Mouse (Mus musculus) forebrain, postnatal 0 days (tissue): ENCODE results near the gene Ankrd13a. TPM values are rescaled to one million over a fixed set of nuclear protein-coding genes. Genes with fewer than 3 reads are reported as not detected.

ENCODE experiments used
- ATAC-seq: fragments of 200-750 bp; cut with Nextera tagmentation; 2 replicates; pipeline ENCODE4 v1.8.0; 2017; ENCODE audit warnings: mild to moderate bottlenecking, moderate library complexity
- DNase-seq: peaks from one replicate; pipeline ENCODE4 v3.0.0-alpha.2; 2015
- H3K27ac ChIP-seq: fragments of 300-500 bp; sonication (generic); 2 replicates; pipeline ENCODE4 v1.5.1; 2014; ENCODE audit warnings: low read depth, mild to moderate bottlenecking, antibody characterized with exemption, low read length, moderate library complexity, mixed read lengths
- H3K27me3 ChIP-seq: fragments of 300-500 bp; sonication (generic); 2 replicates; pipeline ENCODE4 v1.6.1; 2014; ENCODE audit warnings: mild to moderate bottlenecking, low read length, mixed read lengths; ENCODE audit not compliant: insufficient read depth
- H3K36me3 ChIP-seq: fragments of 300-500 bp; sonication (generic); 2 replicates; pipeline ENCODE4 v1.6.1; 2014; ENCODE audit warnings: mild to moderate bottlenecking, moderate library complexity; ENCODE audit not compliant: insufficient read depth
- H3K4me1 ChIP-seq: fragments of 300-500 bp; sonication (generic); 2 replicates; pipeline ENCODE4 v1.6.1; 2014; ENCODE audit warnings: antibody characterized with exemption; ENCODE audit not compliant: insufficient read depth
- H3K4me2 ChIP-seq: fragments of 300-500 bp; sonication (generic); 2 replicates; pipeline ENCODE4 v1.6.1; 2014; ENCODE audit warnings: low read depth, mild to moderate bottlenecking, moderate library complexity
- H3K4me3 ChIP-seq: fragments of 300-500 bp; sonication (generic); 2 replicates; pipeline ENCODE4 v1.5.1; 2014; ENCODE audit warnings: low read depth, low read length, mixed read lengths
- H3K9ac ChIP-seq: fragments of 300-500 bp; sonication (generic); 2 replicates; pipeline ENCODE4 v1.6.1; 2014; ENCODE audit warnings: mild to moderate bottlenecking
- H3K9me3 ChIP-seq: fragments of 300-500 bp; sonication (generic); 2 replicates; pipeline ENCODE4 v1.6.1; 2016; ENCODE audit warnings: low read length
- CTCF ChIP-seq: sonication (generic); IDR thresholded peaks from 2 replicates; pipeline ENCODE4 v1.5.1; 2016; ENCODE audit warnings: antibody characterized with exemption, control low read depth, low read depth
- WGBS: fragments of 180-500 bp; shearing (Covaris S2); extraction: QIAGEN DNeasy Blood & Tissue Kit; methylation state at CpG from one replicate; pipeline ENCODE4 v1.1.7; 2014; 5-methylcytosine and 5-hydroxymethylcytosine counted together
- polyA plus RNA-seq: library from polyadenylated mRNA; unstranded; fragments of >200 nt; fragmentation: Nextera tagmentation; extraction: Ambion mirVana; gene quantifications from 2 replicates; pipeline ENCODE4 v1.2.1, GENCODE M21; 2015
- total RNA-seq: library from RNA; depleted of rRNA; stranded (reverse); fragments of >200 nt; gene quantifications from 2 replicates; pipeline ENCODE4 v1.2.3, GENCODE M21; 2014

Ankrd13a gene
- total and polyA plus RNA-seq, 2 experiments from 2014 or later, result 20.7 to 44.8 TPM

DNA sequence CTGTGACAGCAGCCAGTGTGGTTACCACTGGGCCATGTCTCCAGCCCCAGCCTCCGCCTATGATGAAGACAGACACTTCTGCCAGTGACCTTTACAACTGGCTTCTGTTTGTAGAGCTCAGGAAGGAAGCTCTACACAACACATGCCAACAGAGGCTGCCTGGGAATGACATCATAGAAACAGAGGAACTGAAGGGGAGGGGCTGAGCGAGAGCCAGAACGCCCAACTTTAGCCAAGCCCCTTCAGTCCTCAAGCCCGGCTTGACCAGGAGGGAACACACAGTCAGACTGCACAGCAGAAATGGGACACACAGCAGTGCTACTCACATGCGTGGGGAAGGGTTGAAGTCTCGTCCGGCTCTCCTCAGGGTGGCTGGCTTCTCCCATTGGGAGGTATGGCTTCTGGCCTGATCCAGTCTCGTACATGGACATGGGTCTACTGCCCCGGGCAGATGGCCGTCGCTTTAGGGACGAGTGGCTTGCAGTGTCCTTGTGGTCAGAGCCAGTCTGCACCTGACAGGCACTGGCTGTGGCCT is 35.7 kb upstream of the Ankrd13a start:
- WGBS, result 87% methylated on average over 12 of the region's 12 CpGs
- TF ChIP-seq CTCF, result no peak
- no peak for ATAC-seq

DNA sequence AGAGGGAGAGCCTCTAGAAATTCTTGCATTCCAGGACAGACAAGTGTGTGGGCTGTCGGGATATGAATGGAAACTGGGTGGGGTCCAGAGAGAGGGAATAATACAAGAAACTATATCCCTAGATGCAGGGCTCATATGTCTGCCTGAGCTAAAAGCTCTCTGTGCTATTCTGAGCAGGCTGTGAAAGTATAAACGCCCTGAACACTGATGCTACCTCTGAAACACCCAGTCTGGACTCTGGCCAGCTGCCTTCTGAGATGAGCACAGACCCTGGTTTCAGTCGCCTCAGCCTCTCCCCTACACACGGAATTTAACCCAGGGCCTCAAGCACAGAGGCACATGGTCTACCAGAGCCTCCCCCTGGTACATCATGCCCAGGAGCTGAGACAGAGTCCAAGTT is 33.9 kb upstream of the Ankrd13a start:
- H3K9me3 ChIP-seq, result no peaks in the 10 kb centered on the region
- H3K27ac ChIP-seq, result no peak overlapping the region
- no peak overlapping the region for H3K9ac ChIP-seq
- WGBS, result 64% methylated on average over 4 of the region's 4 CpGs
- no peak overlapping the region for H3K4me2 ChIP-seq
- no peak for ATAC-seq
- no peaks in the 10 kb centered on the region for H3K27me3 ChIP-seq
- no peak for DNase-seq
- H3K4me3 ChIP-seq, result no peak overlapping the region
- 0 out of 2 replicates have a peak, but pooled peaks cover 4% of the 10 kb centered on the region for H3K4me1 ChIP-seq
- H3K36me3 ChIP-seq, result peaks cover 87% of the 10 kb centered on the region
- no peak for TF ChIP-seq CTCF

More for the DNA sequence above, 35.7 kb upstream of the Ankrd13a start:
- no peak overlapping the region for H3K27ac ChIP-seq
- 0 out of 2 replicates have a peak, but pooled peaks cover 4% of the 10 kb centered on the region for H3K4me1 ChIP-seq
- peaks cover 82% of the 10 kb centered on the region for H3K36me3 ChIP-seq
- H3K9ac ChIP-seq, result no peak overlapping the region
- no peaks in the 10 kb centered on the region for H3K27me3 ChIP-seq
- no peak overlapping the region for H3K4me2 ChIP-seq
- H3K4me3 ChIP-seq, result no peak overlapping the region
- DNase-seq, result no peak
- no peaks in the 10 kb centered on the region for H3K9me3 ChIP-seq

DNA sequence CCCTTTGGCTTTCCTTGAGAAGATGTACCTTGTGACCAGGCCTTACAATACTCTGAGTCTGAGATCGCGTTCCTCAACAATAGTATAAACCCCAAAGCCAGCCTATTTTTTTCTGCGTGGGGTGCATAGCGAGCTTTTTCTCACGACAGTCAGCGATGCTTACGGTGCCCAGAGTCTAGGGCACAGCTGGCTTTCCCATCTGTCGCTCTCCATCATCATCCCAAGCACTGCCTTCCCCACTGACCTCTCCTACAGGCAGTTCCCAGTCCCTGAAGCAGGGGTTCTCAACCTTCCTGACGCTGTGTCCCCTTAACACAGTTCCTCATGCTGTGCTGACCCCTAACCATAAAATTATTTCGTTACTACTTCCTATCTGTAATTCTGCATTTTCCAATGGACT is 31.9 kb upstream of the Ankrd13a start:
- WGBS, result 70% methylated on average over 10 of the region's 10 CpGs
- 0 out of 2 replicates have a peak overlapping the region, but pooled peaks have one; percentile 54 for H3K27ac ChIP-seq
- H3K4me2 ChIP-seq, result no peak overlapping the region
- DNase-seq (no peak), ATAC-seq (no peak)
- H3K9me3 ChIP-seq, result no peaks in the 10 kb centered on the region
- H3K4me1 ChIP-seq, result 0 out of 2 replicates have a peak, but pooled peaks cover 4% of the 10 kb centered on the region
- H3K9ac ChIP-seq, result no peak overlapping the region
- TF ChIP-seq CTCF, result no peak
- H3K4me3 ChIP-seq, result no peak overlapping the region
- H3K36me3 ChIP-seq, result peaks cover 83% of the 10 kb centered on the region
- no peaks in the 10 kb centered on the region for H3K27me3 ChIP-seq

DNA sequence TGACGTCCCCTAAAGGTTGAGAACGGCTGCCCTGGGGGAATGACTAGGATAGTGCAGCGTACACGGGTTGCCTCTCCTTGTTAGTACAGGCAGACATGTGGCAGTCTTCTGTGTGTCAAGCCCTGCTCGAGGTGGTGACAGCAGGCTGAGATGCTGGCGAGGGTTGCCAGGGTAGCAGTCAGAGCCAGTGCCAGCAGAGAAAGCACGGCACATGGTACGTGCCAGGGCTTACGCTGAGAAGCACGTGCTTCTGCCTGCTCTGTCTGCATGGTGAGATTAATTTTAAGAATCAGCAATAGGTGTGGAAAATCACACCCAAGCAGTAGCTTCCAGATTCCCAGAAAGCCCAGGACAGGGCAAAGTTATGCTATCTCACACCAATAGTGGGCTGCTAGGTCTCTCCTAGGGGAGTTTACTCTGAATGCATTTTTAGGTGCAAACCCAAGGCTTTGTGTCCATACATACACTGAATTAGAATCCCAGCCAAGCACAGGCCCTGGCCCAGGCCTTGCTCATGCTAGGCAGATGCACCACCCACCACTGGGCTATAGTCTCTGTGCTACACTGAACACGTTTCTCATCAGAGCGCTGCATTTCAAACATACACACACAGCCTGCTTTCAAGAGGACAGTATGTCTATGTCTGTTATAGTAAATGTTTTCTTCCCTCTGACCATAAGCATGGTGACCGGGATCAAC is 31.3 kb upstream of the Ankrd13a start:
- no peak for TF ChIP-seq CTCF
- WGBS, result 70% methylated on average over 13 of the region's 13 CpGs
- Histone ChIP-seq H3K36me3 (peaks cover 82% of the 10 kb centered on the region), H3K4me2 (no peak overlapping the region), H3K27me3 (no peaks in the 10 kb centered on the region), H3K4me3 (no peak overlapping the region), H3K9me3 (no peaks in the 10 kb centered on the region), H3K9ac (no peak overlapping the region), H3K4me1 (0 out of 2 replicates have a peak, but pooled peaks cover 4% of the 10 kb centered on the region), H3K27ac (0 out of 2 replicates have a peak overlapping the region, but pooled peaks have one; percentile 54)
- ATAC-seq (peak; percentile 96), DNase-seq (peak; percentile 81)

DNA sequence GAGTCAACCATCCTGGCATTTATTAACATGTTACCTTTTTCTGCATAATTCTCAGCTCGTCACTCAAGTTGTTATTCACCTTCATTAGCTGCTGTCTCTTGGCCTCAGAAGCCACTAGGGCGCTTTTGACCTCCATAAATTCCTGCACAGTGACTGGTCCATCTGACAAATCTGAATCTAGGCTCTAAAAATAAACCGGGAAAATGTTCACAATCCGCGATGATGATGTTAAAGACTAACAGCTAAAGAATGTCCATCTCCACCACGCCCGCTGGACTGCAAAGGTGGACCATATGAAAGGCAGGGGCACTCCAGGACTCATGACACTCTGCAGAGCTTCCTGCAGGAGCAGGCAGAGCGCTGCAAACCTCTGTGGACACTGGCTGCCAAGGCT is 30.8 kb upstream of the Ankrd13a start:
- DNase-seq (no peak), ATAC-seq (no peak)
- 94% methylated on average over 8 of the region's 8 CpGs for whole genome bisulfite sequencing
- Histone ChIP-seq H3K4me1 (0 out of 2 replicates have a peak, but pooled peaks cover 4% of the 10 kb centered on the region), H3K4me3 (no peak overlapping the region), H3K4me2 (no peak overlapping the region), H3K9ac (no peak overlapping the region), H3K27ac (no peak overlapping the region), H3K36me3 (peaks cover 82% of the 10 kb centered on the region), H3K9me3 (no peaks in the 10 kb centered on the region), H3K27me3 (no peaks in the 10 kb centered on the region)
- no peak for TF ChIP-seq CTCF

DNA sequence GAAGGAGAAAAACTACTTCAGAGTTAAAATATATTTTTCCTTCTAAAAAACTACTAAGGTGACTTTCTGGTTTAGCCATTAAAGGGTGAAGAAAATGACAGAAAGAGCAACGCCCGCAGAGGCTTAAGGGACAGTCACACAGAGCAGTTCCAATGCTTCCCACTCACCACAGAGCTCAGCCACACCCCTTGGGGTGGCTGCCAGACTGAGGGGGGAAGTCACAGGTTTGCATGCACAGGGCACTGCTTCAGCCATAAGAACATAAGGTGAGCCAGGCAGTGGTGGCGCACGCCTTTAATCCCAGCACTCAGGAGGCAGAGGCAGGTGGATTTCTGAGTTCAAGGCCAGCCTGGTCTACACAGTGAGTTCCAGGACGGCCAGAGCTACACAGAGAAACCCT is 28.9 kb upstream of the Ankrd13a start:
- ATAC-seq, result no peak
- H3K4me3 ChIP-seq, result no peak overlapping the region
- peaks cover 75% of the 10 kb centered on the region for H3K36me3 ChIP-seq
- H3K27ac ChIP-seq, result no peak overlapping the region
- no peak for DNase-seq
- no peak for TF ChIP-seq CTCF
- H3K9ac ChIP-seq, result no peak overlapping the region
- H3K9me3 ChIP-seq, result no peaks in the 10 kb centered on the region
- H3K4me1 ChIP-seq, result 0 out of 2 replicates have a peak, but pooled peaks cover 4% of the 10 kb centered on the region
- H3K27me3 ChIP-seq, result no peaks in the 10 kb centered on the region
- WGBS, result 85% methylated on average over 5 of the region's 5 CpGs
- H3K4me2 ChIP-seq, result no peak overlapping the region

DNA sequence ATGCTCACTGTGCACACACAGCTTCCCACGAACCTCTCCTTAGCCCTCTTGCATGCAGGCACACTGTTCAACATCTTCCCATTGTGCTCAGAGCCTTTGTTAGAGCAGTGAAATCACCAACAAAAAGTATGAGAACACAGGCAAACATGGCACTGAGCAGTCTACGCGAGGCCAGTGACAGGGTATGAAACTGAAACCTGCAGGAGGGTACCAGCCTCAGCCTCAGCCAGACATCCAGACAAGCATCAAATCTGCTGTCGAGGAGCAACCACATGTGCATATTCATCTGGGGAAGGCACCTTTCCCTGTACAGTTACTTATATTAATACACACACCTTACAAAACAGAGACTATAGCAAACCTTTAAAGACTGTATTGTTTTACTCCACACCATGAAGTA is 27.6 kb upstream of the Ankrd13a start:
- peaks cover 69% of the 10 kb centered on the region for H3K36me3 ChIP-seq
- no peak overlapping the region for H3K9ac ChIP-seq
- DNase-seq (no peak), ATAC-seq (no peak)
- TF ChIP-seq CTCF, result no peak
- no peak overlapping the region for H3K4me3 ChIP-seq
- H3K27ac ChIP-seq, result no peak overlapping the region
- H3K27me3 ChIP-seq, result no peaks in the 10 kb centered on the region
- no peaks in the 10 kb centered on the region for H3K9me3 ChIP-seq
- 80% methylated on average over 4 of the region's 4 CpGs for WGBS
- H3K4me2 ChIP-seq, result no peak overlapping the region
- 0 out of 2 replicates have a peak, but pooled peaks cover 4% of the 10 kb centered on the region for H3K4me1 ChIP-seq
